Mouse (Mus musculus): ENCODE measurements at regions not wholly inside any gene's neighbourhood (a gene's known extent, or its start where the extent isn't known, plus 50 kb on each side); places are given as distances from the start of the nearest gene placed in this dataset.
"Not testable (repeated sequence)": the region's sequence is repeated elsewhere in the genome, so short reads cannot be mapped to it uniquely, and the experiment has no call there.

DNA sequence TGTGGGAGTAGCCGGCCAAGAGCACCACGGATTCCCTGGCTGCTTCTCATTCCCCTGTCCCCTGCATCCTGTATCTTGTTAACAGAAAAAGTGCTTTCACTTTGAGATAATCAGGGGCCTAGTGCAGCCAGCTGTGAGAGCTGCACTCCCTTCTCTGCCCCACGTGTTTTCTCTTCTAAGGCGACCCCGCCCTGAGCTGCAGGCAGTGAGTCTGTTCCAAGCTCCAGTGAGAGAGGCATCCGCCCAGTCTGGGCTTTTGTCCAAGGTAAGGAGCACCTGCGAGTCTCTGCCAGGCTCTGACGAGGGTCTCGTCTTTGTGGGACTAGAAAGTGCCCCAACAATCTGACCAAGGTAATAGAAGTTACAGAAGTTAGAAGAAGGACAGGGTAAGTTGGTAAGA is 141.0 kb upstream of the Zfp746 start:
- no peaks in the 10 kb centered on the region for H3K36me3 ChIP-seq (replicated peaks)
- H3K27me3 ChIP-seq (ENCODE audit: insufficient read depth, low read length): no peaks in the 10 kb centered on the region
- no peaks in the 10 kb centered on the region for H3K4me1 ChIP-seq (ENCODE audit: insufficient read depth, low read depth, low read length)
- no peaks in the 10 kb centered on the region for H3K9me3 ChIP-seq (replicated peaks)
- no peak for ATAC-seq (ENCODE audit: extremely low read depth, insufficient number of reproducible peaks, low FRiP score, poor library complexity, severe bottlenecking)
- H3K4me3 ChIP-seq (ENCODE audit: low read depth, low read length): no peak overlapping the region
- TF ChIP-seq GATA1 (IDR thresholded peaks at IDR 0.05; ENCODE audit: borderline replicate concordance, low read length) (no peak), TAL1 (conservative IDR thresholded peaks at IDR 0.05; ENCODE audit: low read depth, low read length) (no peak), GATA2 (IDR thresholded peaks at IDR 0.05; ENCODE audit: borderline replicate concordance, low read depth, low read length) (no peak), CTCF (IDR thresholded peaks at IDR 0.05; ENCODE audit: low read depth, low read length) (no peak)
- no peak for DNase-seq (ENCODE audit: low spot score)

DNA sequence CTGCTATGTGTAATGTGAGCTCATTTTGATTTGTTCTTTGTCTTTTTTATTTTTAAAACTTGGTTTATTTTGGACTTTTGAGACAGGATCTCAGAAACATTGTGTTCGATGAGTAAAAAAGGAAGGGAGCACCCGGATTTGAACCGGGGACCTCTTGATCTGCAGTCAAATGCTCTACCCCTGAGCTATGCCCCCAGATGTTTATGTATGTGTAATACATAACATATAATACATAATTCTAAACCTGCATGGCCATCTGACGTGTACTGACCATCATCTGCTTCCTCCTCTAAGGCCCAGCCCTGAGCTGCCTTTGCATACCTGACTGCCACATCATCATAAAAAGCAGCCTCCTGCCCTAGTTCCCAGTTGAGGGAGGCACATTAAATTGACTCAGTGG is 137.8 kb upstream of the Zfp746 start:
- TF ChIP-seq CTCF (IDR thresholded peaks at IDR 0.05; ENCODE audit: low read depth, low read length) (no peak), GATA2 (IDR thresholded peaks at IDR 0.05; ENCODE audit: borderline replicate concordance, low read depth, low read length) (no peak), GATA1 (IDR thresholded peaks at IDR 0.05; ENCODE audit: borderline replicate concordance, low read length) (no peak), POLR2AphosphoS5 (IDR thresholded peaks at IDR 0.05; ENCODE audit: insufficient replicate concordance, low read depth, low read length) (no peak), TAL1 (conservative IDR thresholded peaks at IDR 0.05; ENCODE audit: low read depth, low read length) (no peak)
- Histone ChIP-seq H3K4me1 (ENCODE audit: insufficient read depth, low read depth, low read length) (no peaks in the 10 kb centered on the region), H3K36me3 (replicated peaks) (no peaks in the 10 kb centered on the region), H3K4me3 (ENCODE audit: low read depth, low read length) (no peak overlapping the region), H3K27me3 (ENCODE audit: insufficient read depth, low read length) (no peaks in the 10 kb centered on the region), H3K9me3 (replicated peaks) (no peaks in the 10 kb centered on the region)
- no peak for ATAC-seq (ENCODE audit: extremely low read depth, insufficient number of reproducible peaks, low FRiP score, poor library complexity, severe bottlenecking)
- DNase-seq (ENCODE audit: low spot score): no peak

DNA sequence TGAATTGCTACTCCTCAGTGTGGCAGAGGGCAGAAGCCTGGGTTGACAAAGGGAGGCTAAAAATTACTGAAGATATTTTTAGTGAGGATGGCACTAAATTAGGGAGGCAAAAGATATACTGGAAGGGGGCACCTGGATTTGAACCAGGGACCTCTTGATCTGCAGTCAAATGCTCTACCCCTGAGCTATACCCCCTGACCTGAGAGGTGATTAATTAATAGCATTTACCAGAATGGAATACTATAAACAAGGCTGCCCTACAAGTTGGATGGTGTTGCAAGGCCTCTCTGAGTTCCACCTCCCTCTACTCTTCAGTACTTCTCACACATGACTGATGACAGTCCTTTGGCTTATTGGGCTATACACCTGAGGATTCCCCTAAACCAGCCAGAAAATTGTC is 136.6 kb upstream of the Zfp746 start:
- Histone ChIP-seq H3K36me3 (replicated peaks) (no peaks in the 10 kb centered on the region), H3K4me1 (ENCODE audit: insufficient read depth, low read depth, low read length) (no peaks in the 10 kb centered on the region), H3K9me3 (replicated peaks) (no peaks in the 10 kb centered on the region), H3K27me3 (ENCODE audit: insufficient read depth, low read length) (no peaks in the 10 kb centered on the region), H3K4me3 (ENCODE audit: low read depth, low read length) (no peak overlapping the region)
- no peak for TF ChIP-seq POLR2AphosphoS5 (IDR thresholded peaks at IDR 0.05; ENCODE audit: insufficient replicate concordance, low read depth, low read length)
- no peak for TF ChIP-seq CTCF (IDR thresholded peaks at IDR 0.05; ENCODE audit: low read depth, low read length)
- TF ChIP-seq GATA1 (IDR thresholded peaks at IDR 0.05; ENCODE audit: borderline replicate concordance, low read length): no peak
- no peak for TF ChIP-seq GATA2 (IDR thresholded peaks at IDR 0.05; ENCODE audit: borderline replicate concordance, low read depth, low read length)
- TF ChIP-seq TAL1 (conservative IDR thresholded peaks at IDR 0.05; ENCODE audit: low read depth, low read length): no peak
- ATAC-seq (ENCODE audit: extremely low read depth, insufficient number of reproducible peaks, low FRiP score, poor library complexity, severe bottlenecking) (no peak), DNase-seq (ENCODE audit: low spot score) (no peak)

DNA sequence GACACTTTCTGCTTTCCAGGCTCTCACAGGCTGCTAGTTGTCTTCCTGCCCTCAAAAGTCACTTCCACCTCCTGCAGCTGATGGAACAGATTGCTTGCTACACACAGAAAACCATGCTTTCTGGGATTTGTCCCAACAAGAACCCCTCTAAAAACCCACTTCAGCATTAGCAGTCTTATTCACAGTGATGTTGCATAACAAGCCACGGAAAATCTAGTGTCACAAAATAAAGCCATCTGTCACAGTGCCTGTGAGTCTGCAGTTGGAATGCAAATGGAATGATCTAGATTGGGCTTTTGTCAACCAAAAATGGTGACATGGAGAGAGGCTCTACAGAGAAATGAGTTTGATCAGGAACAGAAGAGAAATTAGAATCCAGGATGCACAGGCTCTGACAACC is 135.4 kb upstream of the Zfp746 start:
- ATAC-seq (ENCODE audit: extremely low read depth, insufficient number of reproducible peaks, low FRiP score, poor library complexity, severe bottlenecking); H3K27me3 ChIP-seq (ENCODE audit: insufficient read depth, low read length); DNase-seq (ENCODE audit: low spot score); H3K9me3 ChIP-seq (replicated peaks); H3K4me1 ChIP-seq (ENCODE audit: insufficient read depth, low read depth, low read length); H3K4me3 ChIP-seq (ENCODE audit: low read depth, low read length); H3K36me3 ChIP-seq (replicated peaks): not testable (repeated sequence)

DNA sequence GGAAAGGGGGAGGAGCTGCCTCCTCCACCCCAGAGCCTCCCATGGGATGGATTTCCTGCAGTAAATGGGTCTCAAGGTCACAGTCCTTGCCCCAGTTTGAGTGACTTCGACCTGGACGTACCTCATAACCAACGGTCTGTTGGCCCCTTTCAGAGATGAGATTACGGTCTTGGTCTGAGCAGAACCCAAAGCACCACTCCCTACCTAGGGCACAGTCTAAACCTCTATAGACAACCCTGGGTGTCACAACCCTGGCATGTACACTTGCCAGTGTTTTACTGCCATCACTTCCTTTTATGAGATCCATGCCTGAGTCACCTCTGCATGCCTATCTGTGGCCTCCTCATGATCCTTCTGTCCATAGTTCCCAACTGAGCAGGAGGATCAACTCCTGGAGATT is 128.8 kb upstream of the Zfp746 start:
- DNase-seq (ENCODE audit: low spot score): no peak
- no peak overlapping the region for H3K4me3 ChIP-seq (ENCODE audit: low read depth, low read length)
- H3K4me1 ChIP-seq (ENCODE audit: insufficient read depth, low read depth, low read length): no peaks in the 10 kb centered on the region
- TF ChIP-seq CTCF (IDR thresholded peaks at IDR 0.05; ENCODE audit: low read depth, low read length): no peak
- no peak for TF ChIP-seq TAL1 (conservative IDR thresholded peaks at IDR 0.05; ENCODE audit: low read depth, low read length)
- no peak for TF ChIP-seq GATA2 (IDR thresholded peaks at IDR 0.05; ENCODE audit: borderline replicate concordance, low read depth, low read length)
- TF ChIP-seq GATA1 (IDR thresholded peaks at IDR 0.05; ENCODE audit: borderline replicate concordance, low read length): no peak
- no peak for TF ChIP-seq POLR2AphosphoS5 (IDR thresholded peaks at IDR 0.05; ENCODE audit: insufficient replicate concordance, low read depth, low read length)
- no peaks in the 10 kb centered on the region for H3K36me3 ChIP-seq (replicated peaks)
- H3K9me3 ChIP-seq (replicated peaks): no peaks in the 10 kb centered on the region
- ATAC-seq (ENCODE audit: extremely low read depth, insufficient number of reproducible peaks, low FRiP score, poor library complexity, severe bottlenecking): no peak
- H3K27me3 ChIP-seq (ENCODE audit: insufficient read depth, low read length): no peaks in the 10 kb centered on the region

DNA sequence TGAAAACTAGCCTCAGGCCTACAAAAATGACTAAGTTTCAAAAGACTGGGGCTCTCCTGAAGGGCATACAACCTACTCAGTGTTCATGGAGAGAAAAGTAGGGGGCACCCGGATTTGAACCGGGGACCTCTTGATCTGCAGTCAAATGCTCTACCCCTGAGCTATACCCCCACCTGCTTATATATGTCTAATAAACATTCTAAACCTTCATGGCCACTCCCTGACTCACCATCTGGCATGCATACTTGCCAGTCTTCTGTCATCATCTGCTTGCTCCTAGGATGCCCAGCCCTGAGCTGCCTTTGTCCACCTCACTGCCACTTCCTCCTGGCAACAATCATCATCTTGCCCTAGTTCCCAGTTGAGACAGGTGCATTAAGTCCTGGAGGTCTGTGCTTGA is 123.3 kb upstream of the Zfp746 start:
- ATAC-seq (ENCODE audit: extremely low read depth, insufficient number of reproducible peaks, low FRiP score, poor library complexity, severe bottlenecking) (no peak), DNase-seq (ENCODE audit: low spot score) (no peak)
- no peak for TF ChIP-seq GATA1 (IDR thresholded peaks at IDR 0.05; ENCODE audit: borderline replicate concordance, low read length)
- TF ChIP-seq TAL1 (conservative IDR thresholded peaks at IDR 0.05; ENCODE audit: low read depth, low read length): no peak
- no peak for TF ChIP-seq GATA2 (IDR thresholded peaks at IDR 0.05; ENCODE audit: borderline replicate concordance, low read depth, low read length)
- no peak for TF ChIP-seq POLR2AphosphoS5 (IDR thresholded peaks at IDR 0.05; ENCODE audit: insufficient replicate concordance, low read depth, low read length)
- no peak for TF ChIP-seq CTCF (IDR thresholded peaks at IDR 0.05; ENCODE audit: low read depth, low read length)
- Histone ChIP-seq H3K9me3 (replicated peaks) (no peaks in the 10 kb centered on the region), H3K4me1 (ENCODE audit: insufficient read depth, low read depth, low read length) (no peaks in the 10 kb centered on the region), H3K36me3 (replicated peaks) (no peaks in the 10 kb centered on the region), H3K4me3 (ENCODE audit: low read depth, low read length) (no peak overlapping the region), H3K27me3 (ENCODE audit: insufficient read depth, low read length) (no peaks in the 10 kb centered on the region)

DNA sequence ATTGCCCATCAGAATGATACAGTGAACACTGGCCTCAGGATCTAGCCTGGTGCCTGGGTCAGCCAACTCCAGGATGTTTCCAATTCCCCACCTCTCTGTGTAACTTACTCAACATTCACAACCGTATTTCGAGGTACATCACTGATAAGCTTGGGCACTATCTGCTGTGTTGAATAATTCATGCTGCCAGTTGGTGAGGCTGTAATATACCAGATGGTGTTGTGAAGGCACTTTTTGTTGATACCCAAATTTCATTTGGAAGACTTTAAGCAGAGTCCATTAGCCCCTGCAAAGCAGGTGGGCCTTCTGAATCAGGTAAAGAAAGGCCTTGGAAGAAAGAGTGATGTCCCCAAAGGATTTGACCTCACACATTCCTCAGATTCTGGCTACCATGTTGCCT is 122.7 kb upstream of the Zfp746 start:
- H3K9me3 ChIP-seq (replicated peaks): no peaks in the 10 kb centered on the region
- no peak for ATAC-seq (ENCODE audit: extremely low read depth, insufficient number of reproducible peaks, low FRiP score, poor library complexity, severe bottlenecking)
- DNase-seq (ENCODE audit: low spot score): no peak
- no peak overlapping the region for H3K4me3 ChIP-seq (ENCODE audit: low read depth, low read length)
- no peaks in the 10 kb centered on the region for H3K4me1 ChIP-seq (ENCODE audit: insufficient read depth, low read depth, low read length)
- no peaks in the 10 kb centered on the region for H3K27me3 ChIP-seq (ENCODE audit: insufficient read depth, low read length)
- no peaks in the 10 kb centered on the region for H3K36me3 ChIP-seq (replicated peaks)
- TF ChIP-seq GATA2 (IDR thresholded peaks at IDR 0.05; ENCODE audit: borderline replicate concordance, low read depth, low read length): no peak
- no peak for TF ChIP-seq GATA1 (IDR thresholded peaks at IDR 0.05; ENCODE audit: borderline replicate concordance, low read length)
- no peak for TF ChIP-seq TAL1 (conservative IDR thresholded peaks at IDR 0.05; ENCODE audit: low read depth, low read length)
- no peak for TF ChIP-seq CTCF (IDR thresholded peaks at IDR 0.05; ENCODE audit: low read depth, low read length)
- no peak for TF ChIP-seq POLR2AphosphoS5 (IDR thresholded peaks at IDR 0.05; ENCODE audit: insufficient replicate concordance, low read depth, low read length)
